In genomic region chr2:103690425-103690824, GRCm38 (mm10) we compare ENCODE assay signal across 7 mouse cellular contexts.
DNase-seq lines count a peak whose midpoint lies in the region; ATAC-seq and TF ChIP-seq lines count a peak whose summit lies in the region.

No protein-coding gene starts in this region.

- no peaks in the 10 kb centered on the region for H3K27me3 ChIP-seq in hindbrain, postnatal 0 days (ENCODE audit: insufficient read depth, low read length)
- H3K27me3 ChIP-seq in midbrain, embryonic 15.5 days (replicated peaks): 0 out of 2 replicates have a peak, but pooled peaks cover 2% of the 10 kb centered on the region

- DNase-seq in brain, adult 2 months (ENCODE audit: low read depth, low spot score): peak; percentile 69
- peak; percentile 32 for DNase-seq in cerebellum, adult 11-12 months
- DNase-seq in heart, adult 11 months: peak; percentile 96
- DNase-seq in hindbrain, postnatal 0 days (ENCODE audit: low spot score): peak; percentile 84
- DNase-seq in testis, postnatal 14 days (ENCODE audit: low spot score): no peak
- no peak for DNase-seq in spleen, adult 12 weeks (ENCODE audit: low spot score)

- H3K36me3 ChIP-seq in hindbrain, postnatal 0 days (ENCODE audit: insufficient read depth, low read length): no peaks in the 10 kb centered on the region
- H3K36me3 ChIP-seq in midbrain, embryonic 15.5 days (replicated peaks): no peaks in the 10 kb centered on the region

- whole genome bisulfite sequencing in hindbrain, postnatal 0 days: 16% methylated on average over 6 of the region's 6 CpGs
- WGBS in midbrain, embryonic 15.5 days: 14% methylated on average over 6 of the region's 6 CpGs

- H3K4me3 ChIP-seq in hindbrain, postnatal 0 days (ENCODE audit: low read length): no peak overlapping the region
- H3K4me3 ChIP-seq in midbrain, embryonic 15.5 days: no peak overlapping the region

- no peaks in the 10 kb centered on the region for H3K9me3 ChIP-seq in hindbrain, postnatal 0 days (ENCODE audit: low read length)
- H3K9me3 ChIP-seq in midbrain, embryonic 15.5 days: no peaks in the 10 kb centered on the region

- no peak for TF ChIP-seq CTCF in hindbrain, postnatal 0 days (IDR thresholded peaks at IDR 0.05; ENCODE audit: low read depth)

- peak overlapping the region; percentile 68 for H3K27ac ChIP-seq in hindbrain, postnatal 0 days
- H3K27ac ChIP-seq in midbrain, embryonic 15.5 days: peak overlapping the region; percentile 62

- ATAC-seq in hindbrain, postnatal 0 days: peak; percentile 93
- ATAC-seq in midbrain, embryonic 15.5 days (replicated peaks): peak; percentile 83

- peaks cover 16% of the 10 kb centered on the region; the same call in 1 of the 2 replicates for H3K4me1 ChIP-seq in hindbrain, postnatal 0 days (ENCODE audit: insufficient read depth, low read length)
- peaks cover 8% of the 10 kb centered on the region for H3K4me1 ChIP-seq in midbrain, embryonic 15.5 days

- no peak overlapping the region for H3K4me2 ChIP-seq in hindbrain, postnatal 0 days (ENCODE audit: low read depth, low read length)
- no peak overlapping the region for H3K4me2 ChIP-seq in midbrain, embryonic 15.5 days

- H3K9ac ChIP-seq in hindbrain, postnatal 0 days (replicated peaks; ENCODE audit: low read length): no peak overlapping the region
- H3K9ac ChIP-seq in midbrain, embryonic 15.5 days: no peak overlapping the region

Comparison
In these comparisons a context has a peak if more than half of its experiments do, and no peak if none do; other contexts are left out.
1. DNase-seq: peak in brain, adult 2 months (single experiment), cerebellum, adult 11-12 months (single experiment), heart, adult 11 months (single experiment) and hindbrain, postnatal 0 days (single experiment); none in testis, postnatal 14 days (single experiment) and spleen, adult 12 weeks (single experiment).